Mouse (Mus musculus) liver, adult (tissue): ENCODE measurements around the gene Idh1.

ENCODE experiments used
- GATA4 ChIP-seq: IDR thresholded peaks from 2 replicates; pipeline ENCODE4 v1.6.1; 2014; ENCODE audit warnings: mild to moderate bottlenecking, low read length; ENCODE audit not compliant: insufficient replicate concordance

The Idh1 gene

GRCm38 (mm10) chr1:65186287-65187073, at the start of gene Idh1, which contains the start of gene Pikfyve:
Gene Idh1 (minus strand): TSS chr1:65186500.
Gene Pikfyve (plus strand): TSS chr1:65186683.
- TF ChIP-seq GATA4, result no peak

GRCm38 (mm10) chr1:65230566-65230965, 44.3 kb upstream of the Idh1 start:
- TF ChIP-seq GATA4, result no peak

GRCm38 (mm10) chr1:65227681-65228080, 41.4 kb upstream of the Idh1 start:
- TF ChIP-seq GATA4, result no peak

- TF ChIP-seq GATA4, result no peak
These were observed 37.4 kb upstream of the Idh1 start for GRCm38 (mm10) chr1:65223654-65224053.

- TF ChIP-seq GATA4, result no peak
These were observed 31.7 kb upstream of the Idh1 start for GRCm38 (mm10) chr1:65217972-65218371.

GRCm38 (mm10) chr1:65217567-65217966, 31.3 kb upstream of the Idh1 start:
- TF ChIP-seq GATA4, result no peak

- no peak for TF ChIP-seq GATA4
These were observed 26.9 kb upstream of the Idh1 start for GRCm38 (mm10) chr1:65213214-65213613.

- TF ChIP-seq GATA4, result no peak
These were observed 18.0 kb upstream of the Idh1 start for GRCm38 (mm10) chr1:65204299-65204698.

- no peak for TF ChIP-seq GATA4
These were observed 12.6 kb upstream of the Idh1 start for GRCm38 (mm10) chr1:65198861-65199260.

- no peak for TF ChIP-seq GATA4
These were observed 12.1 kb upstream of the Idh1 start for GRCm38 (mm10) chr1:65198425-65198824.

- no peak for TF ChIP-seq GATA4
These were observed 6.9 kb upstream of the Idh1 start for GRCm38 (mm10) chr1:65193226-65193625.

GRCm38 (mm10) chr1:65190172-65190571, 3.9 kb upstream of the Idh1 start:
- no peak for TF ChIP-seq GATA4

- no peak for TF ChIP-seq GATA4
These were observed 752 bp upstream of the Idh1 start for GRCm38 (mm10) chr1:65187074-65187430.

- no peak for TF ChIP-seq GATA4
These were observed 635 bp downstream of the Idh1 start for GRCm38 (mm10) chr1:65185524-65186205.

- no peak for TF ChIP-seq GATA4
These were observed 1.3 kb downstream of the Idh1 start for GRCm38 (mm10) chr1:65185011-65185410.

- no peak for TF ChIP-seq GATA4
These were observed 2.3 kb downstream of the Idh1 start for GRCm38 (mm10) chr1:65183994-65184393.
